Mouse (Mus musculus) lung, postnatal 0 days (tissue): ENCODE results near the gene Elf2.
"Not testable (repeated sequence)": the region's sequence is repeated elsewhere in the genome, so short reads cannot be mapped to it uniquely, and the experiment has no call there.

ENCODE experiments used
- CTCF ChIP-seq: IDR thresholded peaks from 2 replicates; pipeline ENCODE4 v1.5.1; 2016; ENCODE audit warnings: antibody characterized with exemption, mild to moderate bottlenecking
- EP300 ChIP-seq: IDR thresholded peaks from 2 replicates; pipeline ENCODE4 v1.6.1; 2016; ENCODE audit warnings: antibody characterized with exemption, mild to moderate bottlenecking, control low read depth

GRCm38 (mm10) chr3:51218385-51218784, 122.1 kb downstream of the Elf2 start:
- not testable (repeated sequence) for TF ChIP-seq CTCF, EP300
